Mouse (Mus musculus) kidney, postnatal 14 days (tissue): ENCODE data around the gene Sgta.
"Not testable (repeated sequence)": the region's sequence is repeated elsewhere in the genome, so short reads cannot be mapped to it uniquely, and the experiment has no call there.

ENCODE experiments used
- DNase-seq: peaks from one replicate; pipeline ENCODE4 v3.0.0; 2022; ENCODE audit warnings: mixed read lengths

The Sgta gene

DNA sequence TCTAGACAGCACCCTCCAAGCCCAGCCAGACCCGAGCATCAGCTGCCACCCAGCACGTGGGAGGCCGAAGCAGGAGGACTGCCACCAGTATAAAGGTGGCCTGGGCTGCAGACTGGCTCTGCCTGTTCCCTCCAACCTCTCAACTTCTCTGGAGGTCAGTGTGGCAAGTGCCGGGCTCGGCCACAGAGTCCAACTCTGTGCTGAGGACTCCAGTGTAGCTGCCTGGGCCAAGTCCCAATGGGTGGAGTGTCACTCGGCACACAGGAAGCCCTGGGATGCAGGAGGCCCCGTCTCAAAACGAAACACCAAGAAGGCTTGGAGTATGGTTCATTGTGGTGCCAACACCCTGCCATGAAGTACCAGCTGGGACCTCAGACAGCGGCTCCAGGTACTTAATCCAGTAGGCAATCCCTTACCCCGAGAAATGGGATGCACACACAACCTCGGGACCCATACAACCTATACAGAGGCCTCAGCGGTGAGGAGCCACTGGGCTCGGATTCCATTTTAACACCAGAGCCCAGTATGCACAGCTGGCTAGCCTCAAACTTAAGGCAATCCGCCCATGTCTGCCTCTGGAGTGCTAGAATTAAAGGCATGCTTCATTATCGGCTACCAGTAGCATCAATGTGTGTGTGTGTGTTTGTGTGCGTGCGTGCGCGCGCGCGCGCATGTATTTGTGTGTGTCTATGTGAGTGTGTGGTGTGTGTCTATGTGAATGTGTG is 2.4 kb downstream of the Sgta start:
- no peak for DNase-seq

DNA sequence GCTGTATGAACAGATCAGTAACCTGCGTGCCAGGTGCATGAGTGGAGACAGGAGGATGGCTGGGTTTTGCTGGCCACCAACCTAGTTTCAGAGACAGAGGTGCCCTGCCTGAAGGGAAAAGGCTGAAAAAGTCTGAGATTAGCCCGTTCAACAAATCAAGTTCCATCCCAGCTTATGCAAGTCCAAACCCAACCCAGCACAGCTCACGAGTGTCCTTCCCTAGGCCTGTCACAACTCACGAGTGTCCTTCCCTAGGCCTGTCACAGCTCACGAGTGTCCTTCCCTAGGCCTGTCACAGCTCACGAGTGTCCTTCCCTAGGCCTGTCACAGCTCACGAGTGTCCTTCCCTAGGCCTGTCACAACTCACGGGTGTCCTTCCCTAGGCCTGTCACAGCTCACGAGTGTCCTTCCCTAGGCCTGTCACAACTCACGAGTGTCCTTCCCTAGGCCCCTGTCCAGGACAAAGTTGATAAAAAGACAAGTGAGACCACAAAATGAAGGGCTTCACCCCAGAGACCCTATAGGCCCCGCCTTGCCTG is 4.1 kb downstream of the Sgta start:
- DNase-seq, result not testable (repeated sequence)

DNA sequence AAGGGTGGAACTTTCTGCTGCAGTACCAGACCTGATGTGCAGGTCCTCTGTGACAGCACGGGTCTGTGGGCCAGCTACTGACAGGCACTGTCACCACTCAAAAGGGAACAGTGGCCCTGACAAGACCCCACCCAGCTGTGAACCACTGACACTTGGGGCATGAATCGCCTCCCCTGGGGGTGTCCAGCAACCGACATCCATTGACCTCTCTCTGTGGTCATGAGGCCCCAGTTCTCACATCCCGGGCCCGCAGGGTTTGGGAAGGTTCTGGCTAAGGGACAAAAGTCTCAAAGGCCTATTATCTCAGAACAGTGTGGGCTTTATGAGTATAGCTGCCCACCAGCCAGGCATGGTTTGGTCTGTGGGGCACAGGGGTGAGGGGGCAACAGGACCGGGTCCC is 4.8 kb downstream of the Sgta start:
- no peak for DNase-seq

DNA sequence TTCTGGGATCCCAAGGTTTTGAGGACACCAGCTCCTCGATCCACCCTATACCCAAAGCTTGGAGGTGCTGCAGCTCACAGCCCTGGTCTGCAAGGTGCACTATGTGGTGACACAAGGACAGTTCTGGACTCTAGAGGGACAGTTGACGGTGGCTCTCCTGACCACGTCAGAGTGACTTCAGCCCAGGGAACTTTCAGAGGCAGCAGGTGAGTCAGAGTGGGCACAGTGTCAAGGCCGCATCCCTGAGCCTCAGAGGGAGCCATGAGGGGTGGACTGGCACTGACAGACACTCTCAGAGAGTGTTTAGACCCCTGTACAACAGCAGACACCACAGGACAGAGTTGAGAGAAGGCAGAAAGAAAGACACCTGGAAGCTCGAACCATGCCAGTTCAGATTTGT is 7.4 kb downstream of the Sgta start:
- DNase-seq, result no peak

DNA sequence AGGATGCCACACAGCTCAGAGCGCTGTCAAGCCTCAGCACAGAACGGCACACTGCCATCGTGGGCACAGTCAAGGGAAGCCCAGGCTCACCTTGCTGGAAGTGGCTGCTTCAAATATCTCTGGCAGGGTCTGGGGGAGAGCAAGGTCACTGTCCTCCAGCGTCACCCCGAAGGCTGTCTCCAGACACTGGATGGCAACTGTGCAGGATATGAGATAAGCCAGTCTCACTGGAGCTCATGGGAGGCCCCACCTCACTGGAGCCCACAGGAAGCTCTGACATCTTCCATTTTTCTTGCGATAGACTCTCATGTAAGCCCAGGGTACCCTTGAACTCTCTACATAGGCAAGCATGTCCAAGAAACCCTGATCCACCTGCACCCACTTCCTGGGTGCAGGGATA is 8.8 kb downstream of the Sgta start:
- DNase-seq, result no peak

DNA sequence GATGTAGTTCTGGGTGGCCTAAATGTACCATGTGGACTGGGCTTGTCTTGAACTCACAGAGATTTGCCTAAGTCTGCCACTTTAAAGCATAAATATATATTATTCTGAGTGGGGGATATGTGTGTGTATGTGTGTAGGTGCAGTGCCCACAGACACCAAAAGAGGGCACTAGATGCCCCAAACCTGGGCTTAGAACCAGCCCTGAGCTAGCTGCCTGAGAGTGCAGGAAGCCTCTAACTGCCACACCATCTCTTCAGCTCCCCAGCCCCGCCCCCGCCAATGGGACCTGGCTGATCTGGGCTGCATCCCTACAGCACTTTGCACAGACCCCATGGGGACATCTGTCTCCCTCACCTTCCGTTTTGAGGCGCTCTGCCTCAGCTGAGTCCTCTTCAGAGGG is 9.3 kb downstream of the Sgta start:
- no peak for DNase-seq

DNA sequence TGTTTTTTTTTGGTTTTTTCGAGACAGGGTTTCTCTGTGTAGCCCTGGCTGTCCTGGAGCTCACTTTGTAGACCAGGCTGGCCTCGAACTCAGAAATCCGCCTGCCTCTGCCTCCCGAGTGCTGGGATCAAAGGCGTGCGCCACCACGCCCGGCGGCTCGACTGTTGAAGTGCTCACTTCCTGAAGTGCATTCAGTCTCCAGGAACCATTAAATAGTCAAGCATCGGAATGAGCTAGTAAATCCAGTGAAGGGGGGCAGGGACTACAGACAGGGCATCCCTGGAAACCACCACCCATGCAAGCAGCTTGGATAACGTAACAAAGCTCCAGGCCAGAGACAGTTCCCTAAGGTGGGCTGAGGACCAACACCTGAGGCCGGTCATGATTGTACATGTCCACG is 14.7 kb downstream of the Sgta start:
- DNase-seq, result not testable (repeated sequence)

DNA sequence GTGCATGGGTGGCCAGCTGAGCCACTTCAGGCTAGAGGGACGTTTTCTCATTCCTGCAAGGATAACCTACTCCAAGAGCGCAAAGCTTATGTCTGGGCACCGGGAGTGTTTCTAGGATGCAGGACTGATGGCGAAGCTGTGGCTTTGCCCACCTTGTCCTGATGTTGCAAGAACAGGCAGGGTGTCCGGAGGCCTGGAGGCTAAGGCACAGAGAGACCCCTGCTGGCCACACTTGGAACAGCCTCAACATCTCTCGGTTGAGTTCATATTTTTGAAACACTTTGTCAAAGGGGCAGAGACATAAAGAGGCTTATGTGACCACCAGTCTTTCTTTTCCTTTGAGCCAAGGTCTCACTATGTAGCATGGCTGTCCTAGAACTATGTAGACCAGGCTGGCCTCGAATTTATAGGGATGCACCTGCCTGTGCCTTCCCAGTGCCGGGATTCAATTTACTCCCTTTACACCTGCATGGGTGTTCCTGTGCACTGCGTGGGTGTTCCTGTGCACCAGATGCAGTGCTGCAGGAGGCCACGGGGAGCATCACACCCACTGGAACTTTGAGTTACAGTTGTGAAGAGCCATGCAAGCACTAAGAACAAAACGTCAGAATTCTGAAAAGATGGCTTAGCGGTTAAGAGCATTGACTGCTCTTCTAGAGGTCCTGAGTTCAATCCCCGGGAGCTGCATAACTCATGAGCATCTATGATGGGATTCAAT is 18.4 kb downstream of the Sgta start:
- DNase-seq, result peak; percentile 72

DNA sequence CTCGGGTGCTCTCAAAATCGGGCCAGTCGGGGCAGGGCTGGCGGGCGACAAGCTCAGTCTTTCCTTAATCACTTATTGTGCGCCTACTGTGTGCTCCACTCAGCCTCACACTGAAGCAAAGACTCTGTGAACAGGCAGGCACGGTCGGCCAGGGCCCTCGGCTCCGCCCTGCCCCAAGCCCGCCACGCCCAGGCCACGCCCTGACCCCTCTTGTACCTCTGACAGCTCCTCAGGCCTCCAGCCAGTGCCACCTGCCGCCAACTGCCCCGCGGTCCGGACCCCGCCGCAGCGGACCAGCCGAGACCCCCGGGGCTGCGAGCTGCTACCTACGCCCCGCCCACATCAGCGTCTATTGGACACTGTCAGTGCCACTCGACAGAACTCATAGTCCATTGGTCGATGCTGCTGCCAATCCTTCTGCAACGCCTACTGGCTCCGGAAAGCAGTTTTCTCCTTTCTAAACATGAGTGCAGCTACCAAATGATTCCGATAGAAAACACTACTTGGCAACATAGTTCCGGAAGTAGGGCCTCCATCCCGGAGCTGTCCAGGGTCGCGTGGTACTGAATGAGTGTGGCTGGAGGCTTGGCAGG is 22.9 kb downstream of the Sgta start, which contains the start of gene Slc39a3:
TSS of gene Slc39a3 (minus strand) at position 439 of the 593 bp plus-strand sequence.
- peak; percentile 99 for DNase-seq

DNA sequence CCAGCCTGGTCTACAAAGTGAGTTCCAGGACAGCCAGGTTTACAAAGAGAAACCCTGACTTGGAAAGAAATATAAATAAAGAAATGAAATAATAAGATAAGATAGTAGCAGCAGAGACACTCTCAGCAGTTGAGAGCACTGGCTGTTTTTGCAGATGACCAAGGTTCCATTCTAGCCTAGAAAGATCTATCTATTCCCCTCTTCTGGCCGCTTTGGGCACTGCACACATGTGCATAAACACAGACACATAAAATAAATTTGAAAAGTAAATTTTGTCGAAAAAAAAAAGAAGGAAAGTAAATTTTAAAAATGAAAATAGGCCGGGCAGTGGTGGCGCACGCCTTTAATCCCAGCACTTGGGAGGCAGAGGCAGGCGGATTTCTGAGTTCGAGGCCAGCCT is 23.7 kb downstream of the Sgta start:
- DNase-seq, result no peak

DNA sequence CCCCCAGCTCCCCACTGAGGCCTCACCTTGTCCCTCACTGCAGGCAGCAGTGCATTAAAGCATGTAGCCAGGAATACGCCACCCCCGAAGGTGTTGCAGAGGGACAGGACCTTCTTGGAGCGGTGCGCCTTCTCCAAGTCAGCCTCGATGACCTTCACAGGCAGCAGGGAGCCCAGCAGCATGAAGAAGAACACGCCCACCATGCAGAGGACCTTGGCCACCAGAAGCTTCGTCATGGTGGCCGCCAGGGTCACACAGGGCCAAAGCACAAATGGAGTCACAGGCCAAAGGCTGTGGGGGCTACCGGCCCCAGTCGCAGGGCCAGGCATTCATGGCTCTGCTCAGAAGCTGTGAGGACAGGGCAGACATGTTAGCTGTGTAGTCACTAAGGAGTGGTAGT is 26.4 kb downstream of the Sgta start:
- DNase-seq, result no peak

DNA sequence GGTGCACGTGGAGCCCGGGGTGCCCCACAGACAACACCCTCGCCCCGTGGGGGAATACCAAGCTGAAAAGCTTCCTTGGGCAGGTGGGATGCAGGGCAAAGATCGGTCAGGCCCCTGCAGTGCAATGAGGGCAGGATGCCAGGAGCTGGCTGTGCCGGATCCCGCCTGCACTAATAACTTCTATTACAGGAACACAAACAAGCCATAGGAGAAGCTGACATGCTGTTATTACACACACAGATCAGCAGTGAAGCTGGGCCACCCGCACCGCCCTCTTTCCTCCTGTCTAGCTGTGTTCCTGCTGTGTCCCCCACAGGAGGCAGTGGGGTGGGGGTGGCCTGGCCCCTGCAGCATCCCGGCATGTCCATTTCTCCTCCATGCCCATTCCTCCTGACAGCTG is 30.9 kb downstream of the Sgta start:
- DNase-seq, result no peak

DNA sequence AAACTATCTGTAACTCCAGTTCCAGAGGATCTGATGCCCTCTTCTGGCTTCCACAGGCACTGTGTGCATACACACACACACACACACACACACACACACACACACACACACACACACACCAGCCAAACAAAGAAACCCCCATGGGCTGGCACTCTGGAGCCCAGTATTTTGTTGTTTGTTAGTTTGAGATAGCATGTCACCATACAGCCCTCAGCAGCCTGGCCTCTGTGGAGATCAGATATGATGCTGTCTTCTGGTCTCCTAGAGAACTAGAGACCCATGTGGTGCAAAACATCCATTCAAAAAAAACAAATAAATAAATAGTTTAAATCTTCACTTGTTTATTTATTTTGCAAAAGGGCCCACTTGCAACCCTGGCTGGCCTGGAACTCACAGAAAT is 31.8 kb downstream of the Sgta start:
- no peak for DNase-seq

DNA sequence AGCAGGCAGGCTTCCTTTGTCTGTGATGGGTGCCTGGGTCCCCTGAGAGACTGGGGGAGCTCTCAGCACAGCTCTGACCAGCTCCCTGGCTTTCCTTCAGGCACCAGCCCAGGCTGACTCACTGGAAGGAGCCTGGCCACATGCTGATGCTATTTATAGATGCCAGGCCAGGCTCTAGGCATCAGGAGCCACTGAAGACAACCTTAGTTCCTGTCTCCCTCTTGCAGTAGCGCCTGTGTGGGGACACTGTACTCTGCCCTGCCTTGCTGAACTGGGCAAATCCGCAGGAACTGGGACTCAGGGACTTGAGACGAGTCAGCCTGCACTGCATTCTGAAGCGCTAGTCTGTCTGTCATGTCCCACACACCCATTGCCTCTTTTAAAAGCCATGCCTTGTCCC is 32.6 kb downstream of the Sgta start:
- no peak for DNase-seq

DNA sequence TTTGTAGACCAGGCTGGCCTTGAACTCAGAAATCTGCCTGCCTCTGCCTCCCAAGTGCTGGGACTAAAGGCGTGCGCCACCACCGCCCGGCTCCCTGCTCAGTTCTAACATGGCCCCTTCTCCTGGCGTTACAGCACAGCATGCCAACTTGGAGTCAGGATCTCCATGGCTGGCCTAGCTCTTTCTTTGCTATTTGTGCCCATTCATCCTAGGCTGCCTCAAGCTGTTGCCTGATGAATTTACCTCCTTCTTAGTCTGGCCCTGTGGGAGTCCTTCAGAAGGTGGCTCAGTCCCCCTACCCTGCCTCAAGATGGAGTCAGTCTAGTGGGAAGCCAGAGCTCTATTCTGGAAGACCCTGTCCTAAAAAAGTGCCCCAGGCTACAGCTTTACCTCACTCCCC is 33.1 kb downstream of the Sgta start:
- no peak for DNase-seq

DNA sequence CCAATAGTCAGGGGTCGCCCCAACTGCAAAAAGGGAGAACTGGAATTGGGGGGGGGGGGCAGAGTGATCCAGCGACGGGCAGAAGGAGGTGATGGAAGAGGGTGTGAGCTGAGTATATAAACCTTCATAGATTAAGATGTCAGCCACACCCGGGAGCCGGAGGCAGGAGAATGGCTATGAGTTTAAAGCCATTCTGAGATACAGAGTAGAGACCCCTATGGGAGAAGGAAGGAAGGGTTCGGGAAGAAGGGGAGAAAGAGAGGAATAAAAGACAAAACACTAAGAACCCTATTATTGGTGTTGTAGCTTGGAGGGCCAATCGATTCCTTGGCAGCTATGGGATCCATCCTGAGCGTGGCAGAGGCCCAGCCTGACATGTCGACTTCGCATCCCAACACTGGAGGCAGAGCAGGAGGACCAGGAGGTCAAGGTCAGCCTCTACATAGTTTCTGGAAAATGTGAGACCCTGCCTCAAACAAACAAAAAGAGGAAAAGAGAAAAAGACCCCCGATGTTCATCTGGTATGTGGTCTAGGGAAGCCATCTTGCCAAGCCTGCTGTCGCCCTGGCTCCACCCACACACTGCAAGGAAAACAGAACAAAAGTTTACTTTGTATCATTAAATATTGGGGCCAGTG is 34.2 kb downstream of the Sgta start, which contains the start of gene Diras1:
TSS of gene Diras1 (minus strand) at position 24 of the 637 bp plus-strand sequence.
- no peak for DNase-seq

DNA sequence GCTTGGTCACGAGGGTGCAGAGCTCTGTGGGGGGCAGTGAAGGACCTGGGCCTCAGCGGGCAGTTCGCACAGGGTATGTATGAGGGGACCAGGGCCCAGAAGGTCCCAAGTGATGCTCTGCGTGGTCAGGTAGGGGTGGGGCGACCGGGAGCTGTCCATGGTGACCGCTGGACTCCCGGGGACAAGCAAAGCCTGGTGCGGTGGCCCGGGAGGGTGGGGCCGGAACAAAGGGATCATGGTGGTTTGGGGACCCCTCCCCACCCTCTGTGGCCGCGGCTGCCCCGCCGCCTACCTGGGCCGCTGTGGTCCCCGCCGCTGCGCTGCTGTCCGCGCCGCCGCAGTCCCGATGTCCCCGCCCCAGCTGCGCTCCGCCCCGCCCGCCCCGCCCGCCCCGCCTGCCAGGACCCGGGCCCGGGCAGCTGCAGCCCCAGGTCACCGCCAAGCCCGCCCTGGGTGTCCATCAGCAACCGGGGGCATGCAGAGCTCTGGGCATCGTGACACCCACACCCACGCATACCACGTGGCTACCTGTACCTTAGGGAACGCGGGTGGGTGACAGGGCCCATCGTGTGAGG is 34.8 kb downstream of the Sgta start:
- DNase-seq, result no peak

DNA sequence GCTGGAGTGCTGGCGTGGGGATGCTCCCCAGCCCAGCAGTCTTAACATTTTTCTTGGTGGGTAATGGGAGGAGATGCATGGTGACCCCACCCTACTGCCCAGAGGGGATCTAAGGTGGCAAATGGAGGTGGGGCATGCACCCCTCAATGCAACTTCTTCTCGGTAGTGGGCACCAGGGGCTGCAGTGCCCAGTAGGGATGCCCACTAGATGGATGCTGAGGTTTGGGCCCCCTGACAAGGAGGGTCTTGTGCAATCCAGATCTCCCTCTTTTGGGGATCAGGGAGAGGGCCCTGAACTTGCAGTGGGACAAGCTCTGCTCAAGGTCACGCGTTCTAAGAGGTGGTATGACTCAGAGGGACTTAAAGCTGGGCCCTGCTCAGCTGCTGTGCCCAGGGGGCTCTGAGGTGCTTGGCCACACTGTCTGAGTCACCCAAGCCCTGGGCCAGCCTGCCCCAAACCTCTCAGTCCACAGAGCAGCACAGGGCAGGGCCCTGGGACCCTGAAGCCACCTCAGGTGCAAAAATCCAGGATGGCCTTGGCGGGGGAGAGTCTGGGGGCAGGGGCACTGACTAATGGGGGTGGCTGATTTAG is 35.5 kb downstream of the Sgta start:
- no peak for DNase-seq

DNA sequence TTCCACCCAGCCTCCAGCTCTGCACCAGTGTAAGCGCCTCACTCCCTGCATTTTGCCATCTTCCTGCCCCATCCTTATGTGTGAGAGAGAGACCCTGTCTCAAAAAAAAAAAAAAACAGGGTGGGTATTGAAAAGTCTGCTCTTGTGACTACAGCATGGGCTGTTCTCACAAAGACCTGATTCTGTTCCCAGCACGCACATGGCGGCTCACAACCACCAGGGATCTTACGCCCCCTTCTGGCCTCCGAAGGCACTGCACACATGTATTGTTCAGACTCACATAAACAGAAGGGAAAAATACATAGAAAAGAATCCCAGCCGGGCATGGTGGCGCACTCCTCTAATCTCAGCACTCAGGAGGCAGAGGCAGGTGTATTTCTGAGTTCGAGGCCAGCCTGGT is 37.2 kb downstream of the Sgta start:
- no peak for DNase-seq

DNA sequence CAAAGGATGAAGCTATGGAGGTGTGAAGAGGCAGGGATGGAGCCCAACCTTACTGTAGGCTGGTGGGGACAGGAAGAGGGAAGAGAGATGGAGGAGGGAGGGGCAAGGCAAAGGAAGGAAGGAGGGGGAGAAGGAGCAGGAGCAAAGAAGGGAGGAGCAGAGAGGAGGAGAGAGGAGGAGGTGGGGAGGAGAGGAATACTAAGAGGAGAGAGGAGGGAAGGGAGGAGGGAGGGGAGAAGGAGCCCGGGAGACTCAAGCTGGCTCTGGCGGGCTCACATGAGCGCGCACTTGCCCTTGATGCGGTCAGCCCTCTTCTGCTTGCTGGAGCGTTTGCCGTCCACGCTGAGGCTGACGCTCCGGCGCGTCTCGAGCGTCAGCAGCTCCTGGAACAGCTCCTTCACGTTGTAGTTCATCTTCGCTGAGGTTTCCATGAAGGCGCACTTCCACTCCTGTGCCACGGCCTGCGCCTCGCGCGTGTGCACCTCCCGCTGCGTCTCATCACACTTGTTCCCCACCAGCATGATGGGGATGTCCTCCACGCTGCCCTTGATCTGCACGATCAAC is 38.4 kb downstream of the Sgta start:
- DNase-seq, result no peak

DNA sequence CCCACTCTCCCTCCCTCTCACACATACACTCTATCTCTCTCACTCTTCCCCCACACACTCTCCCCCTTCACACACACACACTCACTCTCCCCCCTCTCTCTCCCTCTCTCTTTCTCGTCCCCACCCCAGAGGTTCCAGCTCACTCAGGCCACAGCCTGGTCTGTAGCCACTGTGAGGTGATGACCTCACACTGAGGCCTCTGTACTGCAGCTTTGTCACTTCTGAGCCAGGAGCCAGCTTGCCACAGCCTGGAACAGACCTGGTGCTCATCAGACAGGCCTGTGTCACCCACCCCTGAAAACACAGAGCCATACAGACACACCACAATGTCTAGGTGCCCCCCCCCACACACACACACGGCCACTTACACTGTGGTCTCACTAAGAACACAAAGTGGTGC is 39.8 kb downstream of the Sgta start:
- DNase-seq, result no peak

DNA sequence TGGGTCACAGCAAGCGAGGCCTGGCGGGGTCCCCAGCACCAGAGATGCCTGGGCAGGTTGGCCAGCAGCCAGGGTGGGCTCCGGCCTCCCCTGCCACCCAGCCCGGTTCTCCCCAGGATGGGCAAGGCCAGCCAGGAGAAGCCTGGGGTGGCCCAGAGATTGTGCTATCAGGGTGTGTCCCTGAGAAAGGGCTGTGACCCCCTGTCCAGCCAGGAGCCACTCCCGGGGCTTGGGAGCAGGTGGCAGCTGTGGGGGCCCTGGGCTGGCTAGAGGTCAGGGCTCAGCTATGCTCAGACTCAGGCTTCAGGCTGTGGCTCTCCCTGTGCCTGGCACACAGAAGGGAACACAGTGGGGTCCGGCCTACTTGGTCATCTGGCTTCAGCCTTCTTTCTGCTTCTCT is 40.3 kb downstream of the Sgta start:
- no peak for DNase-seq
